Mouse (Mus musculus) myocyte (in vitro differentiated cells): Measurements from ENCODE around the gene Prss38. TPM values are rescaled to one million over a fixed set of nuclear protein-coding genes. Genes with fewer than 3 reads are reported as not detected.

ENCODE experiments used
- H3K27me3 ChIP-seq: one replicate; pipeline ENCODE4 v1.6.1; 2011; ENCODE audit not compliant: control insufficient read depth, insufficient read depth, insufficient read length
- H3K36me3 ChIP-seq: one replicate; pipeline ENCODE4 v1.6.1; 2011; ENCODE audit not compliant: control insufficient read depth, insufficient read depth
- H3K4me2 ChIP-seq: one replicate; pipeline ENCODE4 v1.6.1; 2011; ENCODE audit warnings: low read depth, control low read depth
- H3K4me3 ChIP-seq: one replicate; pipeline ENCODE4 v1.5.1; 2011; ENCODE audit warnings: mild to moderate bottlenecking, control low read depth, moderate library complexity
- H3K79me2 ChIP-seq: one replicate; pipeline ENCODE4 v1.6.1; 2011; ENCODE audit not compliant: control insufficient read depth, insufficient read depth
- H3ac ChIP-seq: one replicate; pipeline ENCODE4 v1.6.1; 2011; ENCODE audit not compliant: control insufficient read depth, insufficient read length
- CEBPB ChIP-seq: IDR thresholded peaks from 2 replicates; pipeline ENCODE4 v1.6.1; 2011; ENCODE audit warnings: mild to moderate bottlenecking, moderate library complexity; ENCODE audit not compliant: poor library complexity, insufficient read depth, severe bottlenecking
- E2F4 ChIP-seq: IDR thresholded peaks from one replicate; pipeline ENCODE4 v1.6.1; 2011; ENCODE audit warnings: mild to moderate bottlenecking, control low read depth, moderate library complexity; ENCODE audit not compliant: insufficient read depth
- MAX ChIP-seq: IDR thresholded peaks from one replicate; pipeline ENCODE4 v1.6.1; 2011; ENCODE audit warnings: low read depth, mild to moderate bottlenecking, control low read depth
- MYOD1 ChIP-seq, 3 experiments: IDR thresholded peaks; one replicate each; pipeline ENCODE4 v1.6.1; 2011; ENCODE audit warnings: control low read depth in 2 of 3, low read depth in 2 of 3, mild to moderate bottlenecking in 2 of 3, moderate library complexity in 1 of 3; ENCODE audit not compliant: insufficient read length in 2 of 3, control insufficient read depth in 1 of 3
- MYOG ChIP-seq, 3 experiments: IDR thresholded peaks; one replicate each; pipeline ENCODE4 v1.6.1; 2011; ENCODE audit warnings: control low read depth in 2 of 3, low read depth in 2 of 3, mild to moderate bottlenecking in 2 of 3; ENCODE audit not compliant: insufficient read length in 2 of 3, control insufficient read depth in 1 of 3, insufficient read depth in 1 of 3
- POLR2A ChIP-seq: IDR thresholded peaks from one replicate; pipeline ENCODE4 v1.6.1; 2011; ENCODE audit warnings: low read depth, mild to moderate bottlenecking, control low read depth, moderate library complexity; ENCODE audit not compliant: insufficient read length
- POLR2AphosphoS2 ChIP-seq: IDR thresholded peaks from one replicate; pipeline ENCODE4 v1.6.1; 2011; ENCODE audit warnings: low read depth, control low read depth; ENCODE audit not compliant: insufficient read length
- REST ChIP-seq: IDR thresholded peaks from one replicate; pipeline ENCODE4 v1.6.1; 2011; ENCODE audit warnings: mild to moderate bottlenecking, control low read depth, moderate library complexity; ENCODE audit not compliant: insufficient read depth, insufficient read length
- SRF ChIP-seq: IDR thresholded peaks from one replicate; pipeline ENCODE4 v1.6.1; 2011; ENCODE audit warnings: low read depth; ENCODE audit not compliant: control insufficient read depth, insufficient read length
- TCF12 ChIP-seq: IDR thresholded peaks from one replicate; pipeline ENCODE4 v1.6.1; 2011; ENCODE audit warnings: mild to moderate bottlenecking, control low read depth; ENCODE audit not compliant: poor library complexity, insufficient read depth, severe bottlenecking
- TCF3 ChIP-seq: IDR thresholded peaks from one replicate; pipeline ENCODE4 v1.6.1; 2011; ENCODE audit warnings: low read depth, control low read depth; ENCODE audit not compliant: insufficient read length
- USF1 ChIP-seq: IDR thresholded peaks from one replicate; pipeline ENCODE4 v1.6.1; 2011; ENCODE audit warnings: low read depth, mild to moderate bottlenecking, control low read depth, moderate library complexity
- polyA plus RNA-seq: library from polyadenylated mRNA; unstranded; fragments of >200 nt; fragmentation: generic; extraction: Trizol; gene quantifications from one replicate; pipeline ENCODE4 v1.2.1, GENCODE M21; 2012; ENCODE audit warnings: missing spikeins

Gene Prss38
- polyA plus RNA-seq, 1 experiment: not detected

GRCm38 (mm10) chr11:59412999-59413863 is 37.8 kb upstream of the Prss38 start:
- H3ac ChIP-seq: no peak overlapping the region
- H3K4me2 ChIP-seq: no peak overlapping the region
- H3K79me2 ChIP-seq: no peaks in the 10 kb centered on the region
- H3K4me3 ChIP-seq: no peak overlapping the region
- no peaks in the 10 kb centered on the region for H3K27me3 ChIP-seq
- H3K36me3 ChIP-seq: peaks cover 5% of the 10 kb centered on the region
- TF ChIP-seq SRF (no peak), USF1 (no peak), E2F4 (no peak), CEBPB (no peak), MYOD1 (IDR thresholded peaks at IDR 0.05; ENCODE audit: control insufficient read depth in 1 of 3, insufficient read length in 2 of 3, low read depth in 2 of 3) (no peak), TCF3 (no peak), MAX (no peak), TCF12 (no peak), REST (no peak), MYOG (IDR thresholded peaks at IDR 0.05; ENCODE audit: control insufficient read depth in 1 of 3, insufficient read depth in 1 of 3, insufficient read length in 2 of 3, low read depth in 2 of 3) (no peak), POLR2A (no peak), POLR2AphosphoS2 (no peak)

- H3K4me2 ChIP-seq: peak overlapping the region; percentile 39
- no peak overlapping the region for H3K4me3 ChIP-seq
- no peak overlapping the region for H3ac ChIP-seq
- no peaks in the 10 kb centered on the region for H3K27me3 ChIP-seq
- peaks cover 10% of the 10 kb centered on the region for H3K36me3 ChIP-seq
- H3K79me2 ChIP-seq: no peaks in the 10 kb centered on the region
- TF ChIP-seq POLR2A (no peak), E2F4 (no peak), USF1 (no peak), CEBPB (no peak), MYOD1 (IDR thresholded peaks at IDR 0.05; ENCODE audit: control insufficient read depth in 1 of 3, insufficient read length in 2 of 3, low read depth in 2 of 3) (peak in 2 of 3 experiments; percentile 63 to 75), MAX (no peak), POLR2AphosphoS2 (no peak), TCF3 (no peak), SRF (no peak), MYOG (IDR thresholded peaks at IDR 0.05; ENCODE audit: control insufficient read depth in 1 of 3, insufficient read depth in 1 of 3, insufficient read length in 2 of 3, low read depth in 2 of 3) (peak; percentile 35 to 78 (median 40))
These were observed 36.6 kb upstream of the Prss38 start for GRCm38 (mm10) chr11:59412058-59412457.

GRCm38 (mm10) chr11:59410851-59411250 is 35.4 kb upstream of the Prss38 start:
- Histone ChIP-seq H3K79me2 (no peaks in the 10 kb centered on the region), H3K36me3 (peaks cover 10% of the 10 kb centered on the region), H3ac (no peak overlapping the region), H3K27me3 (no peaks in the 10 kb centered on the region), H3K4me2 (peak overlapping the region; percentile 36), H3K4me3 (no peak overlapping the region)
- TF ChIP-seq POLR2A (no peak), MYOD1 (IDR thresholded peaks at IDR 0.05; ENCODE audit: control insufficient read depth in 1 of 3, insufficient read length in 2 of 3, low read depth in 2 of 3) (no peak), CEBPB (no peak), REST (no peak), TCF3 (no peak), TCF12 (no peak), E2F4 (no peak)

GRCm38 (mm10) chr11:59405761-59406160 is 30.3 kb upstream of the Prss38 start:
- no peak overlapping the region for H3K4me2 ChIP-seq
- H3K27me3 ChIP-seq: no peaks in the 10 kb centered on the region
- TF ChIP-seq MYOD1 (IDR thresholded peaks at IDR 0.05; ENCODE audit: control insufficient read depth in 1 of 3, insufficient read length in 2 of 3, low read depth in 2 of 3) (no peak), MAX (no peak), CEBPB (no peak), MYOG (IDR thresholded peaks at IDR 0.05; ENCODE audit: control insufficient read depth in 1 of 3, insufficient read depth in 1 of 3, insufficient read length in 2 of 3, low read depth in 2 of 3) (no peak), POLR2AphosphoS2 (no peak), TCF3 (no peak), POLR2A (no peak), TCF12 (no peak), USF1 (no peak), REST (no peak), SRF (no peak), E2F4 (no peak)
- no peaks in the 10 kb centered on the region for H3K79me2 ChIP-seq
- peaks cover 10% of the 10 kb centered on the region for H3K36me3 ChIP-seq
- H3K4me3 ChIP-seq: no peak overlapping the region
- H3ac ChIP-seq: no peak overlapping the region
